Mouse (Mus musculus) retina, adult 2 months (tissue): Measurements from ENCODE around the gene Gm30191.
"Not testable (repeated sequence)": the region's sequence is repeated elsewhere in the genome, so short reads cannot be mapped to it uniquely, and the experiment has no call there.

Experiments
- DNase-seq: peaks from one replicate; pipeline ENCODE4 v3.0.0-alpha.2; 2012; ENCODE audit warnings: low read depth, low spot score

The Gm30191 gene

GRCm38 (mm10) chr4:134252131-134252910 lies 5.6 kb downstream of the Gm30191 start:
- no peak for DNase-seq

GRCm38 (mm10) chr4:134252911-134253721 lies 6.4 kb downstream of the Gm30191 start:
- no peak for DNase-seq

GRCm38 (mm10) chr4:134253722-134254324 lies 7.1 kb downstream of the Gm30191 start, which contains the start of gene Grrp1:
Grrp1 (minus strand) TSS chr4:134254106.
- no peak for DNase-seq

GRCm38 (mm10) chr4:134254835-134255234 lies 8.1 kb downstream of the Gm30191 start:
- DNase-seq, result no peak

GRCm38 (mm10) chr4:134255854-134256253 lies 9.1 kb downstream of the Gm30191 start:
- DNase-seq, result no peak

- DNase-seq, result no peak
These were observed 9.9 kb downstream of the Gm30191 start for GRCm38 (mm10) chr4:134256407-134257197.

- DNase-seq, result no peak
These were observed 10.7 kb downstream of the Gm30191 start for GRCm38 (mm10) chr4:134257198-134258009.

GRCm38 (mm10) chr4:134258354-134258753 lies 11.6 kb downstream of the Gm30191 start:
- no peak for DNase-seq

GRCm38 (mm10) chr4:134263191-134263590 lies 16.5 kb downstream of the Gm30191 start:
- DNase-seq, result no peak

- no peak for DNase-seq
These were observed 19.3 kb downstream of the Gm30191 start for GRCm38 (mm10) chr4:134265860-134266585.

- DNase-seq, result no peak
These were observed 21.4 kb downstream of the Gm30191 start for GRCm38 (mm10) chr4:134268102-134268655.

GRCm38 (mm10) chr4:134269622-134270021 lies 22.9 kb downstream of the Gm30191 start:
- not testable (repeated sequence) for DNase-seq

- DNase-seq, result no peak
These were observed 25.2 kb downstream of the Gm30191 start for GRCm38 (mm10) chr4:134271979-134272378.

GRCm38 (mm10) chr4:134272731-134273416 lies 26.1 kb downstream of the Gm30191 start:
- DNase-seq, result no peak

- DNase-seq, result no peak
These were observed 26.9 kb downstream of the Gm30191 start for GRCm38 (mm10) chr4:134273417-134274345.

GRCm38 (mm10) chr4:134284942-134285341 lies 38.2 kb downstream of the Gm30191 start:
- no peak for DNase-seq

- DNase-seq, result no peak
These were observed 39.8 kb downstream of the Gm30191 start for GRCm38 (mm10) chr4:134286226-134287167.
